In genomic region chr2:119006886-119007285, GRCm38 (mm10) we compare ENCODE assay signal across 13 mouse cellular contexts. TPM values are rescaled to one million over a fixed set of nuclear protein-coding genes. Genes with fewer than 3 reads are reported as not detected.
"Had no signal": no experiment of that assay in that cellular context is flagged by ENCODE, and none has a peak within 500 bp of the region (broad histone marks: within the 10 kb centered on the region; RNA-seq: fewer than 3 reads in every experiment).

No protein-coding gene starts in this region.

- H3K9ac ChIP-seq: limb, embryonic 13.5 days; liver, embryonic 14.5 days; neural tube, embryonic 12.5 days had no signal

- H3K4me1 ChIP-seq: limb, embryonic 13.5 days; neural tube, embryonic 12.5 days had no signal

- H3K27me3 ChIP-seq: limb, embryonic 13.5 days; neural tube, embryonic 12.5 days had no signal

- H3K9me3 ChIP-seq: limb, embryonic 13.5 days; neural tube, embryonic 12.5 days had no signal

- H3K4me2 ChIP-seq: limb, embryonic 13.5 days; neural tube, embryonic 12.5 days had no signal

- H3K36me3 ChIP-seq: limb, embryonic 13.5 days; neural tube, embryonic 12.5 days had no signal

- H3K4me3 ChIP-seq: limb, embryonic 13.5 days; neural tube, embryonic 12.5 days had no signal

- DNase-seq: kidney, postnatal 25 days; layer of hippocampus, postnatal 36 days; lung, adult 18-20 months; lung, postnatal 36 days; midbrain, embryonic 14.5 days; right cerebral cortex, postnatal 4 days; spleen, adult 18-20 months; thymus, adult 18-20 months; thymus, postnatal 14 days had no signal

- H3K27ac ChIP-seq: limb, embryonic 13.5 days; liver, embryonic 14.5 days; neural tube, embryonic 12.5 days had no signal

RNA-seq across cellular contexts. Expression of gene Knl1, which starts 40.0 kb away (rescaled TPM):
- polyA plus RNA-seq: liver, adult 2 months had no signal
